In genomic region chr12:104847227-104847626, GRCm38 (mm10) we compare ENCODE assay signal across 19 mouse cellular contexts. TPM values are rescaled to one million over a fixed set of nuclear protein-coding genes. Genes with fewer than 3 reads are reported as not detected.
"Had no signal": no experiment of that assay in that cellular context is flagged by ENCODE, and none has a peak within 500 bp of the region (broad histone marks: within the 10 kb centered on the region; RNA-seq: fewer than 3 reads in every experiment).

No protein-coding gene starts in this region.

- H3K9me3 ChIP-seq: liver, embryonic 15.5 days; lung, embryonic 15.5 days; megakaryocyte, embryonic 14.5 days; midbrain, embryonic 12.5 days; midbrain, embryonic 15.5 days; neural tube, embryonic 12.5 days had no signal

- H3K27me3 ChIP-seq: lung, embryonic 15.5 days; midbrain, embryonic 15.5 days; neural tube, embryonic 12.5 days had no signal

- H3K36me3 ChIP-seq: liver, embryonic 15.5 days; lung, embryonic 15.5 days; midbrain, embryonic 12.5 days; midbrain, embryonic 15.5 days; neural tube, embryonic 12.5 days had no signal

- ATAC-seq: liver, postnatal 0 days; lung, postnatal 0 days; midbrain, embryonic 15.5 days had no signal

- H3K4me2 ChIP-seq: liver, embryonic 15.5 days; lung, embryonic 15.5 days; midbrain, embryonic 12.5 days; midbrain, embryonic 15.5 days; neural tube, embryonic 12.5 days had no signal

- H3K27ac ChIP-seq: liver, embryonic 15.5 days; lung, embryonic 15.5 days; macrophage; midbrain, embryonic 12.5 days; midbrain, embryonic 15.5 days; neural tube, embryonic 12.5 days had no signal

- DNase-seq: liver, postnatal 0 days; lung, adult 2 months; lung, postnatal 14 days; lung, postnatal 36 days; right cerebral cortex, postnatal 25 days; right cerebral cortex, postnatal 4 days; spleen, adult 18-20 months; thymus, adult 18-20 months; thymus, postnatal 14 days; thymus, postnatal 36 days had no signal

- H3K4me3 ChIP-seq: liver, embryonic 15.5 days; lung, embryonic 15.5 days; megakaryocyte, embryonic 14.5 days; midbrain, embryonic 12.5 days; midbrain, embryonic 15.5 days; neural tube, embryonic 12.5 days had no signal

- H3K9ac ChIP-seq: liver, embryonic 15.5 days; liver, postnatal 0 days; lung, embryonic 15.5 days; midbrain, embryonic 12.5 days; midbrain, embryonic 15.5 days; neural tube, embryonic 12.5 days had no signal

RNA-seq across cellular contexts. Expression of gene Clmn, which starts 17.6 kb away (rescaled TPM):
- total RNA-seq: monocyte, adult 5-6 weeks had no signal
- polyA plus RNA-seq: macrophage had no signal
